Mouse (Mus musculus) limb, embryonic 11.5 days (tissue): ENCODE data around the gene Gemin5. TPM values are rescaled to one million over a fixed set of nuclear protein-coding genes. Genes with fewer than 3 reads are reported as not detected.
"Not testable (repeated sequence)": the region's sequence is repeated elsewhere in the genome, so short reads cannot be mapped to it uniquely, and the experiment has no call there.

Experiments
- ATAC-seq: fragments of 200-750 bp; cut with Nextera tagmentation; 2 replicates; pipeline ENCODE4 v1.8.0; 2017; ENCODE audit warnings: low read depth; ENCODE audit not compliant: insufficient number of reproducible peaks, low FRiP score, low TSS enrichment
- DNase-seq: peaks from one replicate; pipeline ENCODE4 v3.0.0-alpha.2; 2015; ENCODE audit warnings: low spot score
- H3K27ac ChIP-seq: fragments of 300-500 bp; sonication (generic); replicated peaks from 2 replicates; pipeline ENCODE4 v1.5.1; 2014; ENCODE audit warnings: low read depth, mild to moderate bottlenecking, low read length
- H3K27me3 ChIP-seq: fragments of 300-500 bp; sonication (generic); 2 replicates; pipeline ENCODE4 v1.6.1; 2014; ENCODE audit warnings: mild to moderate bottlenecking, low read length, mixed read lengths; ENCODE audit not compliant: control insufficient read depth, insufficient read depth
- H3K36me3 ChIP-seq: fragments of 300-500 bp; sonication (generic); 2 replicates; pipeline ENCODE4 v1.6.1; 2014; ENCODE audit warnings: mild to moderate bottlenecking, low read length, moderate library complexity, mixed read lengths; ENCODE audit not compliant: control insufficient read depth, insufficient read depth
- H3K4me1 ChIP-seq: fragments of 300-500 bp; sonication (generic); 2 replicates; pipeline ENCODE4 v1.6.1; 2014; ENCODE audit warnings: low read length, mixed read lengths; ENCODE audit not compliant: control insufficient read depth, insufficient read depth
- H3K4me2 ChIP-seq: fragments of 300-500 bp; sonication (generic); 2 replicates; pipeline ENCODE4 v1.6.1; 2014; ENCODE audit warnings: low read depth, mild to moderate bottlenecking, moderate library complexity; ENCODE audit not compliant: severe bottlenecking
- H3K4me3 ChIP-seq: fragments of 300-500 bp; sonication (generic); 2 replicates; pipeline ENCODE4 v1.5.1; 2014; ENCODE audit warnings: low read depth, low read length
- H3K9ac ChIP-seq: fragments of 300-500 bp; sonication (generic); 2 replicates; pipeline ENCODE4 v1.6.1; 2014; ENCODE audit warnings: mild to moderate bottlenecking, low read length
- H3K9me3 ChIP-seq: fragments of 300-500 bp; sonication (generic); 2 replicates; pipeline ENCODE4 v1.6.1; 2016; ENCODE audit warnings: low read length; ENCODE audit not compliant: control insufficient read depth
- WGBS: fragments of 180-500 bp; shearing (Covaris S2); extraction: QIAGEN DNeasy Blood & Tissue Kit; methylation state at CpG from one replicate; pipeline ENCODE4 v1.1.7; 2014; 5-methylcytosine and 5-hydroxymethylcytosine counted together
- polyA plus RNA-seq: library from polyadenylated mRNA; unstranded; fragments of >200 nt; fragmentation: Nextera tagmentation; extraction: Ambion mirVana; gene quantifications from 2 replicates; pipeline ENCODE4 v1.2.1, GENCODE M21; 2014

Gene Gemin5
- polyA plus RNA-seq: 28.5 and 30.3 TPM in 2 replicates

GRCm38 (mm10) chr11:58168167-58168915, at the start of gene Gemin5:
TSS of gene Gemin5 (minus strand) at chr11:58168539.
- Histone ChIP-seq H3K9me3 (no peaks in the 10 kb centered on the region), H3K4me3 (peak within 1 kb of the TSS; percentile 93), H3K4me2 (peak within 1 kb of the TSS; percentile 74), H3K36me3 (peaks cover 16% of the 10 kb centered on the region), H3K27ac (0 out of 2 replicates have a peak within 1 kb of the TSS, but pooled peaks have one; percentile 36), H3K27me3 (no peaks in the 10 kb centered on the region), H3K9ac (peak within 1 kb of the TSS; percentile 81), H3K4me1 (peaks cover 7% of the 10 kb centered on the region; the same call in 1 of the 2 replicates)
- ATAC-seq (peak; percentile 76), DNase-seq (peak; percentile 89)
- WGBS: 1% methylated on average over 70 of the region's 71 CpGs

- no peaks in the 10 kb centered on the region for H3K4me1 ChIP-seq
- no peak overlapping the region for H3K27ac ChIP-seq
- ATAC-seq: no peak
- no peak overlapping the region for H3K4me3 ChIP-seq
- no peaks in the 10 kb centered on the region for H3K36me3 ChIP-seq
- no peaks in the 10 kb centered on the region for H3K27me3 ChIP-seq
- DNase-seq: no peak
- no peaks in the 10 kb centered on the region for H3K9me3 ChIP-seq
- WGBS: 92% methylated on average over 6 of the region's 6 CpGs
- H3K4me2 ChIP-seq: no peak overlapping the region
- H3K9ac ChIP-seq: no peak overlapping the region
These were observed 48.5 kb upstream of the Gemin5 start for GRCm38 (mm10) chr11:58216823-58217222.

- no peak for DNase-seq
These were observed 47.5 kb upstream of the Gemin5 start for GRCm38 (mm10) chr11:58215814-58216213.

GRCm38 (mm10) chr11:58215049-58215430, 46.7 kb upstream of the Gemin5 start:
- not testable (repeated sequence) for H3K9me3 ChIP-seq, H3K27ac ChIP-seq, H3K4me1 ChIP-seq, DNase-seq, H3K27me3 ChIP-seq, H3K4me2 ChIP-seq, H3K9ac ChIP-seq, H3K36me3 ChIP-seq, ATAC-seq, H3K4me3 ChIP-seq
- WGBS: 22% methylated on average over 2 of the region's 3 CpGs

More at GRCm38 (mm10) chr11:58215814-58216213, 47.5 kb upstream of the Gemin5 start:
- Histone ChIP-seq H3K4me3 (no peak overlapping the region), H3K27ac (no peak overlapping the region), H3K4me2 (no peak overlapping the region), H3K36me3 (no peaks in the 10 kb centered on the region), H3K9ac (no peak overlapping the region), H3K4me1 (peaks cover 8% of the 10 kb centered on the region), H3K27me3 (no peaks in the 10 kb centered on the region), H3K9me3 (no peaks in the 10 kb centered on the region)
- 84% methylated on average over 5 of the region's 5 CpGs for whole genome bisulfite sequencing
- ATAC-seq: no peak

GRCm38 (mm10) chr11:58214391-58215048, 46.2 kb upstream of the Gemin5 start:
- Histone ChIP-seq H3K27ac (no peak overlapping the region), H3K4me2 (peak overlapping the region; percentile 46), H3K27me3 (no peaks in the 10 kb centered on the region), H3K9me3 (no peaks in the 10 kb centered on the region), H3K4me3 (peak overlapping the region; percentile 24), H3K36me3 (no peaks in the 10 kb centered on the region), H3K4me1 (peaks cover 8% of the 10 kb centered on the region), H3K9ac (no peak overlapping the region)
- 35% methylated on average over 16 of the region's 17 CpGs for WGBS
- ATAC-seq (peak; percentile 44; the same call in 1 of the 2 replicates), DNase-seq (peak; percentile 56)

- H3K4me2 ChIP-seq: no peak overlapping the region
- no peaks in the 10 kb centered on the region for H3K27me3 ChIP-seq
- WGBS: 73% methylated on average over 7 of the region's 7 CpGs
- no peak overlapping the region for H3K4me3 ChIP-seq
- no peak for DNase-seq
- H3K9me3 ChIP-seq: no peaks in the 10 kb centered on the region
- no peak overlapping the region for H3K27ac ChIP-seq
- H3K9ac ChIP-seq: no peak overlapping the region
- no peak for ATAC-seq
- H3K4me1 ChIP-seq: peaks cover 8% of the 10 kb centered on the region
- no peaks in the 10 kb centered on the region for H3K36me3 ChIP-seq
These were observed 45.5 kb upstream of the Gemin5 start for GRCm38 (mm10) chr11:58213673-58214342.

- peaks cover 8% of the 10 kb centered on the region for H3K4me1 ChIP-seq
- WGBS: 7% methylated on average over 2 of the region's 2 CpGs
- no peaks in the 10 kb centered on the region for H3K36me3 ChIP-seq
- H3K9ac ChIP-seq: no peak overlapping the region
- H3K4me2 ChIP-seq: no peak overlapping the region
- DNase-seq: no peak
- no peak overlapping the region for H3K27ac ChIP-seq
- H3K4me3 ChIP-seq: no peak overlapping the region
- H3K9me3 ChIP-seq: no peaks in the 10 kb centered on the region
- ATAC-seq: no peak
- no peaks in the 10 kb centered on the region for H3K27me3 ChIP-seq
These were observed 43.3 kb upstream of the Gemin5 start for GRCm38 (mm10) chr11:58211682-58212067.

GRCm38 (mm10) chr11:58211062-58211681, 42.8 kb upstream of the Gemin5 start:
- Histone ChIP-seq H3K9ac (no peak overlapping the region), H3K27me3 (no peaks in the 10 kb centered on the region), H3K27ac (no peak overlapping the region), H3K36me3 (no peaks in the 10 kb centered on the region), H3K4me2 (no peak overlapping the region), H3K9me3 (no peaks in the 10 kb centered on the region), H3K4me3 (no peak overlapping the region), H3K4me1 (peaks cover 8% of the 10 kb centered on the region)
- no peak for ATAC-seq
- DNase-seq: no peak
- 26% methylated on average over 9 of the region's 9 CpGs for whole genome bisulfite sequencing
